Mouse (Mus musculus) cortical plate, adult 2 months (tissue): ENCODE measurements around the gene Sh2b2. TPM values are rescaled to one million over a fixed set of nuclear protein-coding genes. Genes with fewer than 3 reads are reported as not detected.
A peak's percentile ranks its signal among the peaks of the same experiment; 100 is the strongest.

Experiments used
- H3K27ac ChIP-seq: fragments of 200-500 bp; 2 replicates; pipeline ENCODE4 v1.5.1; 2012; ENCODE audit warnings: low read length, control low read depth, inconsistent platforms; ENCODE audit not compliant: insufficient read depth
- H3K4me1 ChIP-seq: fragments of 200-500 bp; 2 replicates; pipeline ENCODE4 v1.6.1; 2011; ENCODE audit warnings: low read length; ENCODE audit not compliant: control insufficient read depth, insufficient read depth
- H3K4me3 ChIP-seq: fragments of 200-500 bp; 2 replicates; pipeline ENCODE4 v1.5.1; 2011; ENCODE audit warnings: mild to moderate bottlenecking, low read length, control low read depth; ENCODE audit not compliant: insufficient read depth
- CTCF ChIP-seq: fragments of 200-500 bp; IDR thresholded peaks from 2 replicates; pipeline ENCODE4 v1.5.1; 2011; ENCODE audit warnings: mild to moderate bottlenecking, control low read depth, low read length; ENCODE audit not compliant: insufficient read depth; ENCODE audit errors: extremely low read depth
- POLR2A ChIP-seq: fragments of 200-500 bp; IDR thresholded peaks from 2 replicates; pipeline ENCODE4 v1.6.1; 2011; ENCODE audit warnings: mild to moderate bottlenecking, low read length, control low read depth; ENCODE audit not compliant: insufficient read depth; ENCODE audit errors: extremely low read depth
- polyA plus RNA-seq: library from polyadenylated mRNA; depleted of rRNA; stranded (reverse); fragments of >200 nt; gene quantifications from 2 replicates; pipeline ENCODE4 v1.2.3, GENCODE M21; 2012; rRNA removed

Sh2b2 gene
- polyA plus RNA-seq, 1 experiment = 9.2 TPM

DNA sequence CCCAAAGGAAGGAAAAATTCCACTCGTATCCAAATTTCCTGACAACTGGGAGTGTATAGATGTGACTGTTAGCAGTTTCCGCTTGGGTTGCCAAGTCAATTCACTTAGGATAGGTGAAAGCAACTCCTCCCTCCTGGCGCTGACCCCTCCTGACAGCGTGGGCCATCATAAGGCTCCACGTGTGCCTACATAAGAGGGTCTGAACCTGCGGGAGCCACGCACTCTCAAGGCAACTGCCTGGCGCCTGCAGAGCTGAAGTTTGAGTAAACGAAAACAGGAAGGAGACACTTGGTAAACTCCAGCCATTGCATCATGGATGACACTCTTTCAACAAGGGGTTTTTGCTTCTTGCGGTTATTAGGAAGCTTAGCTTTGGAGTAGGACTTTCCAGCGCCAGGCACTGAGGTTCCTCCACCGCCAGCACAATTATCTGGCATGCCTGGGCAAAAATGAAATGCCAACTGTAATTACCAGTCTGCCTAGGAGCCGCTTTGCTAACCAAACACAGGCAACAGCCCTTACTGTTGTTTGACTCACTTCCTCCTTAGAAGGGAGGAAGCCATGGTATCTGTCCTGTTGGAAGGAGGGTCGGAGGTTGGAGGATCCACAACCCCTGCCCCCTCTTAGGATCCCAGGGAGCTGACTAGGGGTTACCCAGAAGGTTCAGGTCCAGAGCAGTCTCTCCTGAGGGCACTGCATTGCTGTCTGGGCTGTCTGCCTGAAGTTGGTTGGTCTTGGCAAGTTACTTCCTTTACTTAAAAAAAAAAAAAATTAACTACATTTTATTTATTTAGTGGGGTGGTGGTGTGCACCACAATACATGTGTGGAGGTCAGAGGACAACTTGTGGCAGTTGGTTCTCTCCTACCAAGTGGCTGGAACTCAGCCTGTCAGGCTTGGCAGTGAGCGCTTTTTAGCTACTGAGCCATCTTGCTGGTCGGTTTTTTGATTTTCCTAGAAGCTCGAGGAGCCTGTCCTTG, 74.7 kb downstream of the Sh2b2 start:
- TF ChIP-seq POLR2A = no peak
- no peak for TF ChIP-seq CTCF
- no peak overlapping the region for H3K27ac ChIP-seq

DNA sequence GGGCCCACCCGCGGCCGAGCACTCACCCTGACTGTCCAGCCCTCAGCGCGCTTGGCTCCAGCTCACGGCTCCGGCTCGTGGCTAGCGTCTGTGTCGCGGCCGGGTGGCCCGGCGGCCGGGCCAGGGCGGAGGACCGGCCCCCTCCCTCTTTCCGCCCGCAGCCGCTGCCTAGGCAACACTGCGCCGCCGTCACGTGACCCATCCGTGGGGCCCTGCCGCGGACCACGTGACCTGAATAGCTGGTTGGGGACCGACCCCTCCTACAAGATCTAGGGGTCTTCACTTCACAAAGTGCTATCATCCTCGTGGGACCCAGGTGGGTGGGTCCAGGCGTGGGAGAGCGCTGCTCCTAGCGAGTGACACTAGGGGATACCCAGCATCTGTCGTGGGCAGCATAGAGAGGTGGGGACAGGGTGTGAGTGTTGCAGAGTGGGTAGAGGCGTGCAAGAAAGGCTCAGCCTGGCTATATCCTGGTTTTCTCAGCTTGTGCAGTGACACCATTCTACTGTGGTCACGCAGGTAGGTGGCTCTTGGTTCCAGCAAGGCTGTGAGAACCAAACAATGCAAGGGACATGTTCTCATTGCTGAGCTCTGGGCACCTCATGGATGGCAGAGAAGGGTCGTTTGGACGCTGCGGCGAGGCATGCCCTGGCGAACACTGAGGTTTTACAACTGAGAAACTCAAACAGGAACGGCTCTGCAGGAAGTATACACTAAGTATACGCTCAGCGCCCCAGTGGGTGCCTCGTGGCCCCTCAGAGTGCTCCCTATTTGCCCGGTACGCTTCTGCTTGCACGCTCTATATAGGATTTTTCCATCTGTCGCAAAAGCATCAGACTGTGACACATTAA, 75.6 kb downstream of the Sh2b2 start, which contains the start of gene Orai2:
Orai2 (minus strand) TSS at position 202 of the 851 bp plus-strand sequence.
- TF ChIP-seq CTCF (no peak), POLR2A (peak; percentile 33; the same call in 1 of the 2 replicates)
- Histone ChIP-seq H3K27ac (0 out of 2 replicates have a peak within 1 kb of the TSS, but pooled peaks have one; percentile 4), H3K4me1 (no peaks in the 10 kb centered on the region), H3K4me3 (peak within 1 kb of the TSS; percentile 48)

More for the DNA sequence above, 74.7 kb downstream of the Sh2b2 start:
- peak overlapping the region; percentile 48; the same call in 1 of the 2 replicates for H3K4me3 ChIP-seq
- H3K4me1 ChIP-seq = no peaks in the 10 kb centered on the region

DNA sequence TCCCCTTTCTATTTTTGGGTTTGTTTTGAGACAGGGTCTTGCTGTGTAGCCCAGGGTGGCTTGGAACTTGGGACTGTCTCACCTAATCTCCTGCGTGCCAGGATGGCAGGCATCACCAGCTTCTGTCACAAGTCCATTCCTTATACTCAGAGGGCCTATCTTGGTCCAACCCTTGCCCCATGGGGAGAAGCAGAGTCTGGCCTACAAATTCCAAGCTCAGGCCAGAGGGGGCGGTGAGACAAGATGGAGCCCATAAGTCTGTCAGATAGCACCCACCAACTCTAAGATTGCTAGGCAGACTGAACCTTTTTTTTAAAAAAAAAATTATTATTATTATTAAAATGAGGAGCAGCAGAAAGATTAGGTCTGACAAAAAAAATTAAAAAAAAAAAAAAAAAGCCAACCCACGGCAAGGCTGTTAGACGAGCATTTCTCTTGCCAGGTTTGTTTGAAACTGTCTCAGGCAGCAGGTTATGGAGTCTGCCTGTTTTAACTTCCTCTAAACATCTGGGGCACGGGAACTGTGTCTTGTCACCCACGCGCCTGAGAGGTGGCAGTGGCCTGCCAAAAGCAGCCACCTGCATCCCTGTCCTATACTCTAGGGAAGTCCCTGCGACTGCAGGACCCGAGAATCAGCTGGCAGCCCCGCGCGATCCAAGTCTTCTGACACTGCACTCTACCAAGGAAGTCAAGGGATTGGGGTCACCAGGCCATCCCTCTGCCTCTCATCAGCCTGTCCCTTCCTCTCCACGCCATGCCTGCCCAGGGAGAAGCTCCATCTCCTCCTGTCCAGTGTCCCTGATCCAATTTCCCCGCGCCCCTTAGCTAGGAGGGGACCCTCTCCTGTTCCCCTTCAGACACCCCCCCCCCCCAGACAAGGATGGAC, 76.5 kb downstream of the Sh2b2 start:
- Histone ChIP-seq H3K4me1 (no peaks in the 10 kb centered on the region), H3K27ac (no peak overlapping the region), H3K4me3 (peak overlapping the region; percentile 48)
- no peak for TF ChIP-seq POLR2A

Other genes with a start within 250 kb of the Sh2b2 start
- 0.04 TPM in 1 of 2 replicates, not detected in the other for gene Upk3b, start 208.1 kb downstream of the Sh2b2 start, polyA plus RNA-seq
- gene Upk3bl, start 192.1 kb downstream of the Sh2b2 start, polyA plus RNA-seq = 0.45 and 0.61 TPM in 2 replicates
- 6.5 and 7.4 TPM in 2 replicates for gene Rasa4, start 162.6 kb downstream of the Sh2b2 start, polyA plus RNA-seq
- 121 and 126 TPM in 2 replicates for gene Polr2j, start 129.9 kb downstream of the Sh2b2 start, polyA plus RNA-seq
- 18.2 and 19.8 TPM in 2 replicates for gene Lrwd1, start 110.5 kb downstream of the Sh2b2 start, polyA plus RNA-seq
- 10.4 and 11.3 TPM in 2 replicates for gene Alkbh4, start 110.4 kb downstream of the Sh2b2 start, polyA plus RNA-seq
- gene Orai2, start 75.8 kb downstream of the Sh2b2 start, polyA plus RNA-seq = 54.6 and 73.6 TPM in 2 replicates
- gene Prkrip1, start 47.6 kb downstream of the Sh2b2 start, polyA plus RNA-seq = 35.0 and 36.0 TPM in 2 replicates